Mouse (Mus musculus): Measurements from ENCODE around the gene Nob1. TPM values are rescaled to one million over a fixed set of nuclear protein-coding genes. Genes with fewer than 3 reads are reported as not detected.

Gene Nob1
- polyA plus RNA-seq, 1 experiment from 2014 or later, result 102 TPM

GRCm38 (mm10) chr8:107435962-107436831, 11.3 kb upstream of the Nob1 start, which contains the start of gene Wwp2:
Gene Wwp2 (plus strand): TSS chr8:107436365.
- under 1% methylated on average over 63 of the region's 81 CpGs for WGBS
- H3K9me3 ChIP-seq, result no peaks in the 10 kb centered on the region
- H3K4me3 ChIP-seq (replicated peaks), result peak within 1 kb of the TSS; percentile 85
- H3K27ac ChIP-seq, result peak within 1 kb of the TSS; percentile 87
- no peaks in the 10 kb centered on the region for H3K36me3 ChIP-seq
- peak within 1 kb of the TSS; percentile 59 for H3K4me2 ChIP-seq
- peak; percentile 80 for ATAC-seq (ENCODE audit: insufficient number of reproducible peaks, insufficient read depth, low FRiP score, low TSS enrichment, low read depth)
- H3K4me1 ChIP-seq (replicated peaks), result peaks cover 15% of the 10 kb centered on the region
- H3K9ac ChIP-seq (replicated peaks), result peak within 1 kb of the TSS; percentile 86
- H3K27me3 ChIP-seq, result no peaks in the 10 kb centered on the region

GRCm38 (mm10) chr8:107435421-107435961, 10.6 kb upstream of the Nob1 start:
- Histone ChIP-seq H3K27me3 (no peaks in the 10 kb centered on the region), H3K27ac (peak overlapping the region; percentile 87; the same call in 1 of the 2 replicates), H3K4me3 (replicated peaks) (peak overlapping the region; percentile 85), H3K4me1 (replicated peaks) (peaks cover 15% of the 10 kb centered on the region), H3K9ac (replicated peaks) (no peak overlapping the region; the same call in 1 of the 2 replicates), H3K9me3 (no peaks in the 10 kb centered on the region), H3K36me3 (no peaks in the 10 kb centered on the region), H3K4me2 (peak overlapping the region; percentile 59)
- WGBS, result 31% methylated on average over 11 of the region's 11 CpGs
- ATAC-seq (ENCODE audit: insufficient number of reproducible peaks, insufficient read depth, low FRiP score, low TSS enrichment, low read depth), result 0 out of 2 replicates have a peak, but pooled peaks have one; percentile 28

- no peaks in the 10 kb centered on the region for H3K27me3 ChIP-seq
- H3K4me2 ChIP-seq, result no peak overlapping the region
- ATAC-seq (ENCODE audit: insufficient number of reproducible peaks, insufficient read depth, low FRiP score, low TSS enrichment, low read depth), result no peak
- 73% methylated on average over 8 of the region's 8 CpGs for WGBS
- no peak overlapping the region for H3K4me3 ChIP-seq (replicated peaks)
- 0 out of 2 replicates have a peak, but pooled peaks cover 5% of the 10 kb centered on the region for H3K4me1 ChIP-seq (replicated peaks)
- H3K27ac ChIP-seq, result no peak overlapping the region
- no peak overlapping the region for H3K9ac ChIP-seq (replicated peaks)
- no peaks in the 10 kb centered on the region for H3K36me3 ChIP-seq
- H3K9me3 ChIP-seq, result no peaks in the 10 kb centered on the region
Measured at GRCm38 (mm10) chr8:107430821-107431220, 6.0 kb upstream of the Nob1 start.

GRCm38 (mm10) chr8:107425230-107425597, 363 bp upstream of the Nob1 start:
- Histone ChIP-seq H3K36me3 (peaks cover 32% of the 10 kb centered on the region), H3K4me2 (peak overlapping the region; percentile 84), H3K9me3 (no peaks in the 10 kb centered on the region), H3K27ac (no peak overlapping the region), H3K4me1 (replicated peaks) (peaks cover 14% of the 10 kb centered on the region; the same call in 1 of the 2 replicates), H3K9ac (replicated peaks) (no peak overlapping the region), H3K4me3 (replicated peaks) (peak overlapping the region; percentile 87), H3K27me3 (no peaks in the 10 kb centered on the region)
- 46% methylated on average over 8 of the region's 8 CpGs for WGBS
- ATAC-seq (ENCODE audit: insufficient number of reproducible peaks, insufficient read depth, low FRiP score, low TSS enrichment, low read depth), result no peak

GRCm38 (mm10) chr8:107424176-107424575, 675 bp downstream of the Nob1 start:
- peak overlapping the region; percentile 23; the same call in 1 of the 2 replicates for H3K27ac ChIP-seq

GRCm38 (mm10) chr8:107417001-107417400, 7.8 kb downstream of the Nob1 start:
- Histone ChIP-seq H3K4me1 (replicated peaks) (no peaks in the 10 kb centered on the region), H3K27me3 (no peaks in the 10 kb centered on the region), H3K4me2 (no peak overlapping the region), H3K36me3 (peaks cover 100% of the 10 kb centered on the region), H3K9me3 (no peaks in the 10 kb centered on the region), H3K27ac (no peak overlapping the region), H3K4me3 (replicated peaks) (no peak overlapping the region), H3K9ac (replicated peaks) (no peak overlapping the region)
- no peak for ATAC-seq (ENCODE audit: insufficient number of reproducible peaks, insufficient read depth, low FRiP score, low TSS enrichment, low read depth)
- 94% methylated on average over 12 of the region's 12 CpGs for WGBS

More at GRCm38 (mm10) chr8:107424176-107424575, 675 bp downstream of the Nob1 start:
- peak overlapping the region; percentile 84 for H3K4me2 ChIP-seq
- 35% methylated on average over 9 of the region's 9 CpGs for WGBS
- H3K4me1 ChIP-seq (replicated peaks), result peaks cover 14% of the 10 kb centered on the region; the same call in 1 of the 2 replicates
- peak overlapping the region; percentile 87 for H3K4me3 ChIP-seq (replicated peaks)
- H3K9ac ChIP-seq (replicated peaks), result peak overlapping the region; percentile 88
- no peaks in the 10 kb centered on the region for H3K27me3 ChIP-seq
- peaks cover 42% of the 10 kb centered on the region for H3K36me3 ChIP-seq
- ATAC-seq (ENCODE audit: insufficient number of reproducible peaks, insufficient read depth, low FRiP score, low TSS enrichment, low read depth), result no peak
- H3K9me3 ChIP-seq, result no peaks in the 10 kb centered on the region

- no peak overlapping the region for H3K4me3 ChIP-seq (replicated peaks)
- no peak overlapping the region for H3K4me2 ChIP-seq
- H3K4me1 ChIP-seq (replicated peaks), result no peaks in the 10 kb centered on the region
- ATAC-seq (ENCODE audit: insufficient number of reproducible peaks, insufficient read depth, low FRiP score, low TSS enrichment, low read depth), result no peak
- 92% methylated on average over 10 of the region's 10 CpGs for WGBS
- no peak overlapping the region for H3K27ac ChIP-seq
- no peak overlapping the region for H3K9ac ChIP-seq (replicated peaks)
- H3K36me3 ChIP-seq, result peaks cover 100% of the 10 kb centered on the region
- H3K9me3 ChIP-seq, result no peaks in the 10 kb centered on the region
- no peaks in the 10 kb centered on the region for H3K27me3 ChIP-seq
Measured at GRCm38 (mm10) chr8:107413881-107414280, 11.0 kb downstream of the Nob1 start.

- H3K36me3 ChIP-seq, result peaks cover 96% of the 10 kb centered on the region
- H3K9ac ChIP-seq (replicated peaks), result no peak overlapping the region
- no peaks in the 10 kb centered on the region for H3K27me3 ChIP-seq
- no peak overlapping the region for H3K4me3 ChIP-seq (replicated peaks)
- 87% methylated on average over 8 of the region's 8 CpGs for WGBS
- no peaks in the 10 kb centered on the region for H3K9me3 ChIP-seq
- no peak overlapping the region for H3K27ac ChIP-seq
- no peaks in the 10 kb centered on the region for H3K4me1 ChIP-seq (replicated peaks)
- no peak overlapping the region for H3K4me2 ChIP-seq
- no peak for ATAC-seq (ENCODE audit: insufficient number of reproducible peaks, insufficient read depth, low FRiP score, low TSS enrichment, low read depth)
Measured at GRCm38 (mm10) chr8:107412552-107412951, 12.3 kb downstream of the Nob1 start.

- peaks cover 85% of the 10 kb centered on the region for H3K36me3 ChIP-seq
- no peak for ATAC-seq (ENCODE audit: insufficient number of reproducible peaks, insufficient read depth, low FRiP score, low TSS enrichment, low read depth)
- H3K4me2 ChIP-seq, result no peak overlapping the region
- H3K9ac ChIP-seq (replicated peaks), result no peak overlapping the region
- H3K27ac ChIP-seq, result no peak overlapping the region
- 0 out of 2 replicates have a peak, but pooled peaks cover 3% of the 10 kb centered on the region for H3K4me1 ChIP-seq (replicated peaks)
- no peak overlapping the region for H3K4me3 ChIP-seq (replicated peaks)
- no peaks in the 10 kb centered on the region for H3K27me3 ChIP-seq
- 68% methylated on average over 4 of the region's 4 CpGs for WGBS
- no peaks in the 10 kb centered on the region for H3K9me3 ChIP-seq
Measured at GRCm38 (mm10) chr8:107411391-107411790, 13.5 kb downstream of the Nob1 start.

GRCm38 (mm10) chr8:107405935-107406334, 18.9 kb downstream of the Nob1 start:
- H3K27me3 ChIP-seq, result no peaks in the 10 kb centered on the region
- peaks cover 30% of the 10 kb centered on the region for H3K36me3 ChIP-seq
- H3K27ac ChIP-seq, result no peak overlapping the region
- no peak overlapping the region for H3K9ac ChIP-seq (replicated peaks)
- no peak for ATAC-seq (ENCODE audit: insufficient number of reproducible peaks, insufficient read depth, low FRiP score, low TSS enrichment, low read depth)
- no peaks in the 10 kb centered on the region for H3K9me3 ChIP-seq
- H3K4me3 ChIP-seq (replicated peaks), result no peak overlapping the region
- H3K4me1 ChIP-seq (replicated peaks), result peaks cover 23% of the 10 kb centered on the region
- no peak overlapping the region for H3K4me2 ChIP-seq
- 66% methylated on average over 3 of the region's 3 CpGs for WGBS

- H3K36me3 ChIP-seq, result peaks cover 11% of the 10 kb centered on the region
- peak overlapping the region; percentile 83; the same call in 1 of the 2 replicates for H3K27ac ChIP-seq
- H3K4me3 ChIP-seq (replicated peaks), result no peak overlapping the region
- H3K27me3 ChIP-seq, result no peaks in the 10 kb centered on the region
- H3K4me2 ChIP-seq, result no peak overlapping the region
- no peaks in the 10 kb centered on the region for H3K9me3 ChIP-seq
- H3K9ac ChIP-seq (replicated peaks), result no peak overlapping the region
- peaks cover 31% of the 10 kb centered on the region for H3K4me1 ChIP-seq (replicated peaks)
- 81% methylated on average over 4 of the region's 4 CpGs for WGBS
- ATAC-seq (ENCODE audit: insufficient number of reproducible peaks, insufficient read depth, low FRiP score, low TSS enrichment, low read depth), result no peak
Measured at GRCm38 (mm10) chr8:107404057-107404456, 20.8 kb downstream of the Nob1 start.
